Mouse (Mus musculus) bone marrow macrophage, adult 2 months (primary cell): ENCODE measurements around the gene Smarcb1. TPM values are rescaled to one million over a fixed set of nuclear protein-coding genes. Genes with fewer than 3 reads are reported as not detected.

Source experiments
- H3K27ac ChIP-seq: 2 replicates; pipeline ENCODE4 v1.5.1; 2012; ENCODE audit warnings: low read depth, low read length; ENCODE audit not compliant: insufficient read depth
- H3K4me1 ChIP-seq: 2 replicates; pipeline ENCODE4 v1.6.1; 2012; ENCODE audit warnings: low read length; ENCODE audit not compliant: control insufficient read depth, insufficient read depth
- H3K4me3 ChIP-seq: 2 replicates; pipeline ENCODE4 v1.5.1; 2012; ENCODE audit warnings: mild to moderate bottlenecking, low read length, moderate library complexity; ENCODE audit not compliant: insufficient read depth
- CTCF ChIP-seq: IDR thresholded peaks from 2 replicates; pipeline ENCODE4 v1.5.1; 2012; ENCODE audit warnings: low read depth, mild to moderate bottlenecking, low read length, moderate library complexity
- POLR2A ChIP-seq: IDR thresholded peaks from 2 replicates; pipeline ENCODE4 v1.6.1; 2012; ENCODE audit warnings: mild to moderate bottlenecking, low read depth, low read length, borderline replicate concordance
- polyA plus RNA-seq: library from polyadenylated mRNA; stranded (reverse); fragments of >200 nt; gene quantifications from 2 replicates; pipeline ENCODE4 v1.2.4, GENCODE M21; 2012; ENCODE audit not compliant: missing spikeins, insufficient read depth, insufficient read length

Gene Smarcb1
- polyA plus RNA-seq, 1 experiment = 31.8 TPM

GRCm38 (mm10) chr10:75880351-75880750 is 41.1 kb downstream of the Smarcb1 start:
- H3K4me1 ChIP-seq = no peaks in the 10 kb centered on the region
- H3K27ac ChIP-seq = no peak overlapping the region
- H3K4me3 ChIP-seq = no peak overlapping the region
- TF ChIP-seq CTCF (no peak), POLR2A (no peak)

DNA sequence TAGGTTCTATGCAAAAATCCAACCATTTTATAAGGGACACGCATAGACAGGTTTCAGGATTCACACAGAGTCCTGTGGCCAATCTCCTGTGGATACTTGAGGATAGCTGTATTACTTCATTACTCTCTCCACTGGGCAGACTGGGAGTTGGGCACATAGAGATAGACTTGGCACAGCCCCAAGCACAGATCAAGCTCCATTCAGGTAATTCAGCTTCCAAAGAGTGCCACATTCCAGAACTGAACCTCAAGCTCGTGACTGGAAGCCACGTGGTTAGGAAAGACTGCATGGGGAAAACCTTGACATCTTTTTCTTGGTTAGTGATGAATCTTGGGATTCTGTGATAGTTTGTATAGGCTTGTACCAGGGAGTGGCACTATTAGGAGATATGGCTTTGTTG is 42.6 kb downstream of the Smarcb1 start:
- no peak overlapping the region for H3K27ac ChIP-seq
- TF ChIP-seq POLR2A = no peak
- TF ChIP-seq CTCF = no peak
- H3K4me1 ChIP-seq = no peaks in the 10 kb centered on the region
- H3K4me3 ChIP-seq = no peak overlapping the region

DNA sequence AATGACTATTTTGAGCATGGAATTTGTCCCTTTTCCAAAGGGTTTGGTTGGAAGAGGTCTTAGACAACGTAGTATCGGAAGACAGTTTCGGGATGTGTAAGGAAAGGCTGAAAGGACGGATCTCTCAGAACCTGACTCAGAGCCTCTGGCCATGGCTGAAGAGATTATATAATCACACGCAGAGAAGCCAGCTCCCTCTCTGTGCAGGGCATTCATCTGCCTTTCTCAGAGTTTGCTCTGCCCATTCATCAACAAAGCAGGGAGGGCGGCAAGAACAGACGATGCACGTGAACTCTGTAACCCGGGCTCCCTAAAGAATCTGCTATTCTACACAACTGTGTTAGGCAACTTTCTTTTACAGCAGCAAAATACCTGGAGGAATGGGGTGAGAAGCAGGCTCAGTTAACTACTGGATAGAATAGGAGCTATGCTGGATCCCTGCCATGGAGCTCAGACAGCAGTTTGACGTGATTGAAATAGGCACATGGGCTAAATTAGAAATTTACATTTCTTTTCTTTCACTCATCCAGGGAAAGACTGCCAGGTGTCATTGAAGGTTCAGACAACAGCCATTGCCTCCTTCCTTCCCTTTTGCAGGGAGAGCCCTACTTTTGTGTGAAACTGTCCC is 47.8 kb downstream of the Smarcb1 start:
- TF ChIP-seq POLR2A = no peak
- TF ChIP-seq CTCF = no peak
- Histone ChIP-seq H3K27ac (no peak overlapping the region), H3K4me1 (0 out of 2 replicates have a peak, but pooled peaks cover 2% of the 10 kb centered on the region), H3K4me3 (no peak overlapping the region)

DNA sequence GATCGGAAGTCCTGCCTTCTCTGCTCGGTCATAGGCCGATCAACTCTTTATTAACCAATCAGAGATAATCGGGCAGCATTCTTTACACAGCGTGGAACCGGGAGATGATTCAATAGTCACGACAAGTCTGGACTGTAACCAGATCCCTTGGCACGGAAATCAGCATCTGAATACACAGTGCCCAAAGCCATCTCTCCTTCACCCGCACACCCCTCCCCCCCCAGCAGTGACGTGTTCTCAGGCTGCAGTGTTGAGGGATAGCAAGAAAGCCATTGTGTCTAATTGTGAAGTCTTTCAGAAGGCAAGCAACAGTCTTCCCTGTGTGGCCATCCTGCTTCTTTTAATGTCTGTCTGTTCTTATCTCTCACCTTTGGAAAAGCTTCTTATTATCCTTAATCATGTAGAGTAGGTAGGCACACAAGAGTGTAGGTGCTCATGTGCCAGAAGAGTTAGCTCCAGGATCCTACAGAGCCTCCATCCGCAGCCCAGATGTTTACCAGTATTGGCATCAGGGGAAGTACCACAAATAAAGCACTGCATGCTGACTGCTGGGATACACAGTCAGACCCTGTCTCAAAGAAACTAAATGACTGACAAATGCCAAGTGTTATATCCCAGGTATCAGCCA is 48.4 kb downstream of the Smarcb1 start:
- TF ChIP-seq CTCF = no peak
- TF ChIP-seq POLR2A = no peak
- Histone ChIP-seq H3K27ac (no peak overlapping the region), H3K4me1 (0 out of 2 replicates have a peak, but pooled peaks cover 2% of the 10 kb centered on the region), H3K4me3 (no peak overlapping the region)

- Histone ChIP-seq H3K4me3 (no peak overlapping the region), H3K4me1 (0 out of 2 replicates have a peak, but pooled peaks cover 2% of the 10 kb centered on the region), H3K27ac (no peak overlapping the region)
- TF ChIP-seq CTCF = no peak
- no peak for TF ChIP-seq POLR2A
Observed at GRCm38 (mm10) chr10:75872025-75872914, 49.1 kb downstream of the Smarcb1 start.

DNA sequence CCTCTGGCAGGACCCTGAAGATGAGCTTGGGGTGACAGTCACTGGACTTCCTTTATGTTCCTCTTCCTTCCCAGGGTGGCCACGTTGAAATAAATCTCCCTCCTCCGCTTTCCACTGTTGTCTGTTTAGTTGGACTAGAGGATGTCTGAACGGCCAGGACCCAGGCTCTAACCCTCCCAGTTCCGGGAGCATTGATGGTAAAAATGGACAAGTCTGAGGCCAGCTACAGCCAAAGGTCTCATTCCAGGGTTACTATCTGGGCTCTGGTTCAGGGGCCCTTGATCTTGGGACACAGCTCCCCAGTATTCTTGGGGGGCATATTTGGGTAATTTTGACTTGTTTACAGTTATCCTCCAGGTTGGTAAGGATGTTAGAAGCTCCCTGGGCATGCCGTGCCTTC is 59.8 kb downstream of the Smarcb1 start:
- TF ChIP-seq POLR2A (no peak), CTCF (no peak)
- Histone ChIP-seq H3K27ac (no peak overlapping the region), H3K4me3 (no peak overlapping the region), H3K4me1 (peaks cover 14% of the 10 kb centered on the region)

- TF ChIP-seq POLR2A = no peak
- TF ChIP-seq CTCF = no peak
- no peak overlapping the region for H3K4me3 ChIP-seq
- no peak overlapping the region for H3K27ac ChIP-seq
- peaks cover 20% of the 10 kb centered on the region for H3K4me1 ChIP-seq
Observed at GRCm38 (mm10) chr10:75860746-75861145, 60.7 kb downstream of the Smarcb1 start.

DNA sequence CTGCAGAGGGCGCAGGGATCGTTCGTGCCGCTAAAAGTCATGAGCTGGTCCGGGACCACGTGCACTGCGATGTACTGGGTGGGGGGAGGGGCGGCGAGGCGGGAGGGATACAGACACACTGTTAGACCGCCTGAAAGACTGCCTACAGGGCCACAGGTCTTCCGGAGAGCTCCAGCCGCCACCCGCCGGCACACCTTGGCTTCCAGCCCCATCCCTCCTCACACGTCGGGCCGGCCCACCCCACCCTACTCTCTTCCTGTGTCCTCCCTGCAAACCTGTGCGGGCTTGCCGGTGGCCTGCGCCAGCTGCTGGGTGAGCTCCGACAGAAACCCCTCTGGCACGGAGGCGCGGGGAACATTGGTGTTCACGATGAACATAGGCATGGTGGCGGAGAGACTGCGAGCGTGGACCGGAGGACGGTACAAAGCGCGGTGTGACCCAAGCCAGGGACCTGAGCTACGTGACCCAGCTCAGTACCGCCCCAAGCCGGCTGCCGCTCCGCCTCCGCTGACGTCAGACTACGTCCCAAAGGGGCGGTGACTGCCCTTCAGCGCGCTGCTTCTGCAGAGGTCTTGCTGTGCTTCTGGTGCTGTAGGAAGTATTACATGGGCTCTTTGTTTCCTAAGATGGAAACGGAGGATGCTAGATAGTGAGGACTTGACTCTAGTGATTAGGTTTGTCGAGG is 61.5 kb downstream of the Smarcb1 start, which contains the start of gene Mif:
Mif (minus strand) TSS at position 455 of the 685 bp plus-strand sequence.
- peak within 1 kb of the TSS; percentile 81 for H3K27ac ChIP-seq
- peaks cover 26% of the 10 kb centered on the region for H3K4me1 ChIP-seq
- H3K4me3 ChIP-seq = peak within 1 kb of the TSS; percentile 89

DNA sequence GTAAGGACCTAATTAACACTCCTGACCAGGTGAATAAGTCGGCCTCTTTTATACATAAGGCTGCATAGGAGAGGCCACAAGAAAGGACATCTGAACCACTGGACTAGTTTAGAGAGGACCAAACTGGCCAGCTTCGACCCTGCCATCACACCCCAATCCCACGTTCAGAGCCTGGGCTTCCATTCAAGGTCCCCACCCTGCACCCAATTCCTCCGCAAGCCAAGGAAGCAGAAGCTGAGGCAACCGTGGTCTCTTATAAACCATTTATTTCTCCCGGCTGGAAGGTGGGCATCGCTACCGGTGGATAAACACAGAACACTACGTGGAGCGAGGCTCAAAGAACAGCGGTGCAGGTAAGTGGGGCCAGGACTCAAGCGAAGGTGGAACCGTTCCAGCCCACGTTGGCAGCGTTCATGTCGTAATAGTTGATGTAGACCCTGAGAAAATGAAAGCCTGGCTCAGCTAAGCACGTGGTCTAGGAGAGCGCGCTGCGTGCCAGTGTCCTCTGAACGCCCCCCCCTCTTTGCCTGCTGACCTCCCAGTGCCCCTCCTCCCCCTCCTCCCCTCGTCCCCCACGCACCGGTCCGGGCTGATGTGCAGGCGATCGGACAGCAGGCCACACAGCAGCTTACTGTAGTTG is 62.2 kb downstream of the Smarcb1 start:
- Histone ChIP-seq H3K4me1 (peaks cover 29% of the 10 kb centered on the region), H3K4me3 (peak overlapping the region; percentile 89), H3K27ac (peak overlapping the region; percentile 81)
- TF ChIP-seq POLR2A (no peak), CTCF (no peak)
